Mouse (Mus musculus) liver, adult (tissue): Measurements from ENCODE around the gene Fbxo6.

Source experiments
- GATA4 ChIP-seq: IDR thresholded peaks from 2 replicates; pipeline ENCODE4 v1.6.1; 2014; ENCODE audit warnings: mild to moderate bottlenecking, low read length; ENCODE audit not compliant: insufficient replicate concordance

Fbxo6 gene

GRCm38 (mm10) chr4:148151267-148152168, at the start of gene Fbxo6:
Gene Fbxo6, minus strand, starts transcription at chr4:148152140.
- peak; percentile 11; the same call in 1 of the 2 replicates for TF ChIP-seq GATA4

GRCm38 (mm10) chr4:148198721-148199120, 46.8 kb upstream of the Fbxo6 start:
- no peak for TF ChIP-seq GATA4

- no peak for TF ChIP-seq GATA4
Measured at GRCm38 (mm10) chr4:148194400-148194799, 42.5 kb upstream of the Fbxo6 start.

- no peak for TF ChIP-seq GATA4
Measured at GRCm38 (mm10) chr4:148192707-148193245, 40.8 kb upstream of the Fbxo6 start.

- TF ChIP-seq GATA4 = no peak
Measured at GRCm38 (mm10) chr4:148185819-148186218, 33.9 kb upstream of the Fbxo6 start.

- TF ChIP-seq GATA4 = no peak
Measured at GRCm38 (mm10) chr4:148184564-148184963, 32.6 kb upstream of the Fbxo6 start.

GRCm38 (mm10) chr4:148182363-148182762, 30.4 kb upstream of the Fbxo6 start:
- TF ChIP-seq GATA4 = no peak

- TF ChIP-seq GATA4 = no peak
Measured at GRCm38 (mm10) chr4:148181483-148181882, 29.5 kb upstream of the Fbxo6 start.

GRCm38 (mm10) chr4:148177716-148178115, 25.8 kb upstream of the Fbxo6 start:
- no peak for TF ChIP-seq GATA4

- no peak for TF ChIP-seq GATA4
Measured at GRCm38 (mm10) chr4:148174495-148174862, 22.5 kb upstream of the Fbxo6 start.

- TF ChIP-seq GATA4 = no peak
Measured at GRCm38 (mm10) chr4:148173811-148174494, 22.0 kb upstream of the Fbxo6 start.

GRCm38 (mm10) chr4:148171261-148171660, 19.3 kb upstream of the Fbxo6 start:
- no peak for TF ChIP-seq GATA4

- TF ChIP-seq GATA4 = no peak
Measured at GRCm38 (mm10) chr4:148170842-148171241, 18.9 kb upstream of the Fbxo6 start.

- peak; percentile 77; the same call in 1 of the 2 replicates for TF ChIP-seq GATA4
Measured at GRCm38 (mm10) chr4:148169586-148169985, 17.6 kb upstream of the Fbxo6 start.

- TF ChIP-seq GATA4 = no peak
Measured at GRCm38 (mm10) chr4:148168287-148168686, 16.3 kb upstream of the Fbxo6 start.

- TF ChIP-seq GATA4 = no peak
Measured at GRCm38 (mm10) chr4:148166986-148167385, 15.0 kb upstream of the Fbxo6 start.

- no peak for TF ChIP-seq GATA4
Measured at GRCm38 (mm10) chr4:148166431-148166830, 14.5 kb upstream of the Fbxo6 start.

GRCm38 (mm10) chr4:148165551-148165950, 13.6 kb upstream of the Fbxo6 start:
- TF ChIP-seq GATA4 = no peak
